Mouse (Mus musculus) myocyte (in vitro differentiated cells): Measurements from ENCODE around the gene Rps3a1. TPM values are rescaled to one million over a fixed set of nuclear protein-coding genes. Genes with fewer than 3 reads are reported as not detected.

Experiments
- H3K27me3 ChIP-seq: one replicate; pipeline ENCODE4 v1.6.1; 2011; ENCODE audit not compliant: control insufficient read depth, insufficient read depth, insufficient read length
- H3K36me3 ChIP-seq: one replicate; pipeline ENCODE4 v1.6.1; 2011; ENCODE audit not compliant: control insufficient read depth, insufficient read depth
- H3K4me2 ChIP-seq: one replicate; pipeline ENCODE4 v1.6.1; 2011; ENCODE audit warnings: low read depth, control low read depth
- H3K4me3 ChIP-seq: one replicate; pipeline ENCODE4 v1.5.1; 2011; ENCODE audit warnings: mild to moderate bottlenecking, control low read depth, moderate library complexity
- H3K79me2 ChIP-seq: one replicate; pipeline ENCODE4 v1.6.1; 2011; ENCODE audit not compliant: control insufficient read depth, insufficient read depth
- H3ac ChIP-seq: one replicate; pipeline ENCODE4 v1.6.1; 2011; ENCODE audit not compliant: control insufficient read depth, insufficient read length
- CEBPB ChIP-seq: IDR thresholded peaks from 2 replicates; pipeline ENCODE4 v1.6.1; 2011; ENCODE audit warnings: mild to moderate bottlenecking, moderate library complexity; ENCODE audit not compliant: poor library complexity, insufficient read depth, severe bottlenecking
- E2F4 ChIP-seq: IDR thresholded peaks from one replicate; pipeline ENCODE4 v1.6.1; 2011; ENCODE audit warnings: mild to moderate bottlenecking, control low read depth, moderate library complexity; ENCODE audit not compliant: insufficient read depth
- MAX ChIP-seq: IDR thresholded peaks from one replicate; pipeline ENCODE4 v1.6.1; 2011; ENCODE audit warnings: low read depth, mild to moderate bottlenecking, control low read depth
- MYOD1 ChIP-seq, 3 experiments: IDR thresholded peaks; one replicate each; pipeline ENCODE4 v1.6.1; 2011; ENCODE audit warnings: control low read depth in 2 of 3, low read depth in 2 of 3, mild to moderate bottlenecking in 2 of 3, moderate library complexity in 1 of 3; ENCODE audit not compliant: insufficient read length in 2 of 3, control insufficient read depth in 1 of 3
- MYOG ChIP-seq, 3 experiments: IDR thresholded peaks; one replicate each; pipeline ENCODE4 v1.6.1; 2011; ENCODE audit warnings: control low read depth in 2 of 3, low read depth in 2 of 3, mild to moderate bottlenecking in 2 of 3; ENCODE audit not compliant: insufficient read length in 2 of 3, control insufficient read depth in 1 of 3, insufficient read depth in 1 of 3
- POLR2A ChIP-seq: IDR thresholded peaks from one replicate; pipeline ENCODE4 v1.6.1; 2011; ENCODE audit warnings: low read depth, mild to moderate bottlenecking, control low read depth, moderate library complexity; ENCODE audit not compliant: insufficient read length
- POLR2AphosphoS2 ChIP-seq: IDR thresholded peaks from one replicate; pipeline ENCODE4 v1.6.1; 2011; ENCODE audit warnings: low read depth, control low read depth; ENCODE audit not compliant: insufficient read length
- REST ChIP-seq: IDR thresholded peaks from one replicate; pipeline ENCODE4 v1.6.1; 2011; ENCODE audit warnings: mild to moderate bottlenecking, control low read depth, moderate library complexity; ENCODE audit not compliant: insufficient read depth, insufficient read length
- SRF ChIP-seq: IDR thresholded peaks from one replicate; pipeline ENCODE4 v1.6.1; 2011; ENCODE audit warnings: low read depth; ENCODE audit not compliant: control insufficient read depth, insufficient read length
- TCF12 ChIP-seq: IDR thresholded peaks from one replicate; pipeline ENCODE4 v1.6.1; 2011; ENCODE audit warnings: mild to moderate bottlenecking, control low read depth; ENCODE audit not compliant: poor library complexity, insufficient read depth, severe bottlenecking
- TCF3 ChIP-seq: IDR thresholded peaks from one replicate; pipeline ENCODE4 v1.6.1; 2011; ENCODE audit warnings: low read depth, control low read depth; ENCODE audit not compliant: insufficient read length
- USF1 ChIP-seq: IDR thresholded peaks from one replicate; pipeline ENCODE4 v1.6.1; 2011; ENCODE audit warnings: low read depth, mild to moderate bottlenecking, control low read depth, moderate library complexity
- polyA plus RNA-seq: library from polyadenylated mRNA; unstranded; fragments of >200 nt; fragmentation: generic; extraction: Trizol; gene quantifications from one replicate; pipeline ENCODE4 v1.2.1, GENCODE M21; 2012; ENCODE audit warnings: missing spikeins

Rps3a1 gene
- polyA plus RNA-seq, 1 experiment = 428 TPM

DNA sequence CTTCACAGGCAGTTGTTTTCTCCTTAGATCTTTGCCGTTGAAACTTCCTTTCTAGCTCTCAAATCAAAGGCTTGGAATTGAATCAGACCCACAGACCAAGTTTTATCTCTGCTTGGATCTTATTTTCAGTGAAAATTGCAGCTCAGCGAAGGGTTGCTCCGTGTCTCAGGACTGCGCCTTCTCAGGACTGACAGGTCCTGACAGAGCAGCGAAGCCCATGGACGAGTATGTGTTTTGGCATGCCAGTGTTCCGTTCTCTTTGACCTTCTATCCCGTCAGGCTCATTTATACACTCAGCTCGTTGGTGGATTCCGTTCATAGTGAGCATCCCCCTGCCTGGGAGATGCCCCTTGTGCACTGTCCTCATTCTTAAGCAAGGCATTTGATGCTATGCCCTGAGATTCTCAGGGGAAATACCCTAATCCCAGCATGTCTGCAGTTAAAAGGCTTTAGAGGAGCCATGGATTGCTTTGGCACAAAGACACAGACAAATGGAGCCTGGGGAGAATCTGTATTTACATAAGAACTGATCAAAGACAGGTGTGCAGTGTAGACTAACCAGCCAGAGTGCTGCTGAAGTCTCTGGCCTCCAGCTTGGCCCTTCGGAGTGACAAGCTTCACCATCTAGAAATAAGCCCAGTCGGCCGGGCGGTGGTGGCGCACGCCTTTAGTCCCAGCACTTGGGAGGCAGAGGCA lies 23.1 kb downstream of the Rps3a1 start:
- H3K79me2 ChIP-seq = no peaks in the 10 kb centered on the region
- no peaks in the 10 kb centered on the region for H3K27me3 ChIP-seq
- no peak overlapping the region for H3K4me3 ChIP-seq
- H3K36me3 ChIP-seq = peaks cover 4% of the 10 kb centered on the region
- H3ac ChIP-seq = no peak overlapping the region
- H3K4me2 ChIP-seq = no peak overlapping the region
- TF ChIP-seq USF1 = no peak
- TF ChIP-seq MYOD1 (IDR thresholded peaks at IDR 0.05; ENCODE audit: control insufficient read depth in 1 of 3, insufficient read length in 2 of 3, low read depth in 2 of 3) = no peak
- TF ChIP-seq REST = no peak
- no peak for TF ChIP-seq POLR2A
- no peak for TF ChIP-seq E2F4
- TF ChIP-seq MYOG (IDR thresholded peaks at IDR 0.05; ENCODE audit: control insufficient read depth in 1 of 3, insufficient read depth in 1 of 3, insufficient read length in 2 of 3, low read depth in 2 of 3) = no peak
- no peak for TF ChIP-seq TCF12
- TF ChIP-seq TCF3 = no peak
- TF ChIP-seq SRF = no peak
- TF ChIP-seq CEBPB = no peak

DNA sequence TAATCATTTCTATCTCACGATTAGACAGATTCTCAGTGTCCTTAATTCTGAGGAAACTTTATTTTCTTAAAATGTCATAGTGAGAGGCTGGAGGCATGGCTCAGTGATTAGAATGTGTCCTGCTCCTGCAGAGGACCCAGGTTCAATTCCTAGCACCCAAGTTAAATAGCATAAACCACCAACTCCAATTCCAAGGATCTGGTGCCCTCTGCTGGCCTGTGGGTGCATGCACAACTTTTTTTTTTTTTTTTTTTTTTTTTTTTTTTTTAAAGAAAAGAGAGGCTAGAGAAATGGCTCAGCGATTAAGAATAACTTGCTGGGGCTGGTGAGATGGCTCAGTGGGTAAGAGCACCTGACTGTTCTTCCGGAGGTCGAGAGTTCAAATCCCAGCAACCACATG lies 25.6 kb downstream of the Rps3a1 start:
- H3K27me3 ChIP-seq = no peaks in the 10 kb centered on the region
- H3ac ChIP-seq = no peak overlapping the region
- H3K79me2 ChIP-seq = no peaks in the 10 kb centered on the region
- H3K36me3 ChIP-seq = peaks cover 4% of the 10 kb centered on the region
- TF ChIP-seq SRF (no peak), MYOD1 (IDR thresholded peaks at IDR 0.05; ENCODE audit: control insufficient read depth in 1 of 3, insufficient read length in 2 of 3, low read depth in 2 of 3) (no peak)
- no peak overlapping the region for H3K4me3 ChIP-seq
- H3K4me2 ChIP-seq = no peak overlapping the region

DNA sequence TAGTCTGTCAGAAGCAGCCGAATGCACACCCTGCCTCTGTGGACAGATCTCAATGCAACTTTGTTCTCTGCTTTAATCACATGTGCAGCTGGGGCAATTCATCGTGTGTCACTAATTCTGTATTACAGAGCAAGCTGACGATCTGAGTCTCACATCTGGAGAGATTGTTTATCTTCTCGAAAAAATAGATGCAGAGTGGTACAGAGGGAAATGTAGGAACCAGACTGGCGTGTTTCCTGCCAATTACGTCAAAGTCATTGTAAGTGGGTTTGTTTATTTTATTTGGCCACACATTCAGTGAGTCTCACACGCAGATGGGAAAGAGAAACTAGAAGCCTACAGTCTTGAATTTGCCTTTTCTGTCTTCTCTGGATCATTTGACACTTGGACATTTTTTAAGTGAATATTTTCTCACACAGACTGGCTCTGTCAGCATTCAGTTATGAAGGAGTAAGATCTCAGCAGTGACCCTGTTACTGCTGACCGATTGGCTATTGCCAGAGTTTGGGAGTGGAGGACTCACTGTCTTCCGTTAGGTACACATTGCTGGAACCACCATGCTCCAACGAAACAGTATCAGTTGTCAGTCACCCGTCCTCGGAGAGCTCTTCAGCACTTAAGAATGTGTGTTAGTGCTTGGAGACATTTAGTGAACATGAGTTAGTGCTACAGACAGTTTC lies 27.7 kb downstream of the Rps3a1 start:
- no peaks in the 10 kb centered on the region for H3K27me3 ChIP-seq

DNA sequence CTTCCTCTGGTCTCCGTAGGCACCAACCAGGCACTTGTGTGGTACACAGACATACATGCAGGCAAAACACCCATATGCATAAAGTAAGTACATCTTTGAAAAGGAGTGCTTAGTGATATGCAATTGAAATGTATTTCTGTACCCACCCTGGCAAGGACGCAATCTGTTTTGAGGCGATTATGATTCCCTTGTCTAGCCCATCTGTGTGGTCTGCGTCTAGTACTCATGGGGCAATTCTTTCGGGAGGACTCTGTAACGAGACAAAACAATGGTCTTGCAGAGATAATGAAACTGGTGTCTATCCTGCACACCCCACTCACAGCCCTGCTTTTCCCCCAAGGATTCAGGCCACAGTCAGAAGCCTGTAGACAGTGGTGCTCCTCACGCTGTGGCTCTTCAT lies 29.7 kb downstream of the Rps3a1 start:
- no peaks in the 10 kb centered on the region for H3K27me3 ChIP-seq
- no peak for TF ChIP-seq USF1
- TF ChIP-seq E2F4 = no peak
- no peak for TF ChIP-seq MYOG (IDR thresholded peaks at IDR 0.05; ENCODE audit: control insufficient read depth in 1 of 3, insufficient read depth in 1 of 3, insufficient read length in 2 of 3, low read depth in 2 of 3)
- TF ChIP-seq TCF12 = no peak
- TF ChIP-seq POLR2AphosphoS2 = no peak
- no peak for TF ChIP-seq SRF
- no peak for TF ChIP-seq CEBPB
- TF ChIP-seq MYOD1 (IDR thresholded peaks at IDR 0.05; ENCODE audit: control insufficient read depth in 1 of 3, insufficient read length in 2 of 3, low read depth in 2 of 3) = no peak
- TF ChIP-seq POLR2A = no peak
- TF ChIP-seq REST = no peak
- no peak for TF ChIP-seq TCF3
- no peak for TF ChIP-seq MAX
- no peak overlapping the region for H3K4me2 ChIP-seq
- no peaks in the 10 kb centered on the region for H3K36me3 ChIP-seq
- H3ac ChIP-seq = no peak overlapping the region
- H3K4me3 ChIP-seq = no peak overlapping the region
- no peaks in the 10 kb centered on the region for H3K79me2 ChIP-seq

More for the DNA sequence above, 27.7 kb downstream of the Rps3a1 start:
- peak overlapping the region; percentile 55 for H3K4me2 ChIP-seq
- no peak overlapping the region for H3K4me3 ChIP-seq
- no peak overlapping the region for H3ac ChIP-seq
- TF ChIP-seq MYOD1 (IDR thresholded peaks at IDR 0.05; ENCODE audit: control insufficient read depth in 1 of 3, insufficient read length in 2 of 3, low read depth in 2 of 3) (no peak), CEBPB (no peak), TCF3 (no peak), POLR2A (no peak), MYOG (IDR thresholded peaks at IDR 0.05; ENCODE audit: control insufficient read depth in 1 of 3, insufficient read depth in 1 of 3, insufficient read length in 2 of 3, low read depth in 2 of 3) (no peak), REST (no peak), MAX (no peak)
- H3K36me3 ChIP-seq = no peaks in the 10 kb centered on the region
- no peaks in the 10 kb centered on the region for H3K79me2 ChIP-seq

DNA sequence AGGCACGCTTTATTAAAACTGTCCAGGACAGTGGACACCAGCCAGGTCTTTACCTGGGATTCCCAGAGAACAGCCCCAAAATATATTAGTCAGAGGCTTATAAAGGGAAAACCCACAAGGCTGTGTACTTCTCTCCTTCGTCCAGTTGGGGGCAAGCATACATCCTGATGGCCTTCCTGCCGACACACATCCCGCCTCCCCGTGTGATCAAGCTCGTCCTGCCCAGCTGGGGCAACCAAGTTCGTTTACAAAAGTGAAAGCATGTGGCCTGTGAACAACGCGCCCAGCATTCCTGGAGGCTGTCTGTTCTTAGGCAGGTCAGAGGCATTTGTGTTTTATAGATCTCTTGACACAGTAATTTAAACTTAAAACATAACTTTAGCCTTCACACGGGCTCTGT lies 32.4 kb downstream of the Rps3a1 start:
- H3K4me3 ChIP-seq = no peak overlapping the region
- H3K27me3 ChIP-seq = no peaks in the 10 kb centered on the region
- TF ChIP-seq MAX (no peak), TCF12 (no peak), USF1 (no peak), E2F4 (no peak), TCF3 (no peak), MYOD1 (IDR thresholded peaks at IDR 0.05; ENCODE audit: control insufficient read depth in 1 of 3, insufficient read length in 2 of 3, low read depth in 2 of 3) (no peak), CEBPB (no peak), SRF (no peak), POLR2A (no peak), REST (no peak), MYOG (IDR thresholded peaks at IDR 0.05; ENCODE audit: control insufficient read depth in 1 of 3, insufficient read depth in 1 of 3, insufficient read length in 2 of 3, low read depth in 2 of 3) (no peak), POLR2AphosphoS2 (no peak)
- no peaks in the 10 kb centered on the region for H3K79me2 ChIP-seq
- no peaks in the 10 kb centered on the region for H3K36me3 ChIP-seq
- no peak overlapping the region for H3K4me2 ChIP-seq
- H3ac ChIP-seq = no peak overlapping the region
